Mouse (Mus musculus) thymus, adult 18-20 months (tissue): Measurements from ENCODE around the gene Cep350.

Experiments used
- DNase-seq, 2 experiments: peaks; one replicate each; pipeline ENCODE4 v3.0.0; 2022; ENCODE audit warnings: mixed read lengths in 2 of 2

The Cep350 gene

DNA sequence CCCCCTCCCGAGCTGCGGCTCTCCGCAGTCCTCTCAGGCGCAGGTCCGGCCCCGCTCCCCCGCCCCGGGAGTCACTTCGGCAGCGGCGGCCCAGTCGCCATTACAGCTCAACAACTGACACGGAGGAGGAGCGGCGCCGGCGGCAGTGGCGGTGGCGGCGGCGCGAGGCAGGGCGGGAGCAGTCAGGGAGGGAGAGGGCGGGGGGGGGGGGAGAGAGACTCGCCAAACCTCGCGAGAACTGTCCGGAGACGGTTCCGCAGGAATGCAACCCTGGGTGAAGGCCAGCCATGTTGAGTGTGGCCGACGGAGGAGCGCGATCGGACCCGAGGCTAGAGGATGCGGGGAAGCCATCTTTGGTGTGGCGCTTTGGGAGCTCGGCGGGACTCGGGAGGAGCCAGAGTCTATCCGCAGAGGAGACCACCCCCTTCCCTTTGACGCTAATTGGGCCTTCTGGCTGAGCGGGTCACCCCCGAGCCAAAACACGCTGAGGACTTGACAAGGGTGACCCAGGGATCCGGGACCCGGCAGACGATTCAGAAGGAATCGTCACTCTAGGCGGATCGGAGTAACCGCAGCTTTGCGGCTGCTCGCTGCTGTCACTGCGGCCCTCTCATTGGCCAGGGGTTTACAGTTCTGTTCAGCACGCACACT is at the start of gene Cep350:
Gene Cep350 (minus strand): TSS at position 188 of the 651 bp plus-strand sequence.
- DNase-seq: peak; percentile 95 to 97

DNA sequence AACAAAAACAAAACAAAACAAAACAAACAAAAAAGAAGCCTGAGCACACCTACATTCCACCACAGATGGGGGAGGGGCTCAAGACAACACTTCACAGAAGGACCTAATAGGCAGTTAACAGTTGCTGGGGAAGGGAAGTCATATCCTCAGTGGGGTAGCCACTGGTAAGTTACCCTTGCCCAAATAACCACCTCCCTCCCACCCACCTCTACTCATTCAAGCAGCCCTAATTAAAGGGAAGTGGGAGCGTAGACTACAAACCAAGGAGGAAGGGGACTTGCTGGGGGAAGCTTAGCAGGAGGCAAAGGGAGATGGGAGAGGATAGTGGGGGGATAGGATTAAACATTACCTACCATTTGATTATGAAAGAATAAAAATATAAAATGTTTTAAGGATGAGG is 47.3 kb upstream of the Cep350 start:
- no peak for DNase-seq

DNA sequence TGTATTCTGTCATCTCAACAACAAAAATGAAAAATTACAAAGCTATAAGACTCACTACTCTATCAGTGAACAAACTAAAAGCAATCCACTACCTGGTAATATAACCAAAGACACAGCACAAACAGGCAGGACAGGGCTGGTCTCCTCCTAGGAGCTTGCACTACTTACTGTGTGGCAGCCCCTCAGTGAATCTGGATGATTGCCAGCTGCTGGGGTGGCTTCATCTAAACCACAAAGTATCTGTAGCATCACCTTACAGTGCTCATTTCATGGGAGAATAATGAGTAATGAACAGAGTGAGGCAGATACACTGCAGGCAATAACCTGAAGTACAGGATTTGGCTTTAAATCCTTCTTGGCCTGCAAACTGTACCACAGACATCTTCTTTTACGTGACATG is 46.7 kb upstream of the Cep350 start:
- no peak for DNase-seq

DNA sequence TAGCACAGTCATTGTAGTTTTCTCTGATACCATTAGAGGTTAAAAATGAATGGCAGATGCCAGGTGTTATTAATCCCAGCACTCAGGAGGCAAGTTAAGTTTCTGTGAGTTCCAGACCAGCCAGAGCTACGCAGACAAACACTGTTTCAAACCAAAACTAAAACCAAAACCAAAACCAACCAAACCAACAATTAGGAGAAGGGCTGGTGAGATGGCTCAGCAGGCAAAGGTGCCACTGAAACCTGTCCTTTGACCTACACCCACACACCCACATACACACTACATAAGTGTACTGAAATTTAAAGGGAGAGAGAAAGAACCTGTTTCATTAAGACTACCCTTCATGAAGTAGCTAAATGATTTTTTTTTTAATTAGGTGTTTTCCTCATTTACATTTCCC is 35.9 kb upstream of the Cep350 start:
- DNase-seq: no peak

DNA sequence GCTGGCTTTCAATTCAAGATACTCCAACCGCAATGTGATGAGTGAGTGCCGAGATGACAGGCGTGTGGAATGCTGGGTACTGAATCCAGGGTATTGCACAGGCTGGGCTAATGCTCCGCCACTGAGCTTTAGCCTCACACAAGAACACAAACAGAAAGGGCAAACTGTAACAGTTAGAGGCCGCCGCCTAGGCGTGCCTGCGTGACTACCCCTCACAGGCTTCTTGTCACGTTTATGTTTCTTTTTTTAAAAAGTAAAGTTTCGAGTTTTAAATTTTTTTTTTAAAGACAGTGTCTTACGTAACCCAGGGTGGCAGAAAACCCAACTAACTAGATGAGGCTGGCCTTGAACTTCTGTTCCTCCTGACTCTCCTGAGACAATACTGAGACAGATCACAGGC is 32.9 kb upstream of the Cep350 start:
- no peak for DNase-seq

DNA sequence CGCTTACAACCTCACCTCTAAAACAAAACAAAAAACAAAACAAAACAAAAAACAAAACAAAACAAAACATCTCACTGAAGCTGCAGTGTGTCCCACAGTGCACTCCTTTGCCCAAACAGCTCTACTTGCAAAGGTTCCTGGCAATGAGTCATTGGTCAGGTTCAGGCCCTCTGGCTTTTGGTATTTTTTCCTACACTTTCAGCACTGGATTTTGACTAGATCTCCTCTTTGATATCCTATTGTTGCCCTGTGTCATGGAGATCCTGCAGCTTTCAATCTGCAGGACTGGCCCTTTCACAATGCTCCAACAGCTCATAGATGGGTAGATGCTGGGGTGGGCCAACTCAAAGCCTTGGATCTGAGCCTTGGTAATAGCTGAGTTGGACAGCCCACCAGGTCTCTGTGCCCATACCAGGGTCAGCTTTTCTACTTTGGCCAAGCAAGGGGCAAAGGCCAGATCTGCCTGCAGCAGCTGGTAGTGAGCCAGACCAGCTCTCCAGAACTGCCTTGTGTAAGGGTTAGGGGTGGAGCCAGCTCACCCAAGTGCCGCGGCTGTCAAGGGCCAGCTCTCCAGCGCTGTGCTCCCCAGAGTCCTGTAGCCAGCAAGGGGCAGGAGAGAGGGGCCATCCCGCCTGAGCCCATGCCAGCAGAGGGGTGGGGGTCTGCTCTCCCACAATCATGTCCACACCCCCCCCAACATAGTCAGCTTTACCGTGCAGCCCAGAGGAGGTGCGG is 30.3 kb upstream of the Cep350 start:
- DNase-seq: no peak

DNA sequence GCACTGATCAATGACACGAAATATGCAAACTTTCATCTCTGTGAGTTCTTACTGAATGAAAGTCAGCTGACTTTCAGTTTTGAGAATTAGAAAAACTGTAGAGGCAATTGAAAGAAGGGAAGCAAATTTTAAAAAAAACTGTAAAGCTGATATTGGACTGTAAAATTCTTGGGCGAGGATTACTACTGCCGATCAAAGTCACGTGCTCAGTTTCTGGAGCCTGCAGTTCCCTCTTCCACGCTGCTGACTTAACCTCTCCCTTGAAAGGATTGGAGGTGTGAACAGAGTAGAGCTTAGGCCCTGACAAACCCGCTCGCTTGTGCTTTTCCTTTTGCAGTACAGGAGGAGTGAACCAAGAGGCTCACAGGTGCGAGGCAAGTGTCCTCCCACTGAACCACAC is 29.3 kb upstream of the Cep350 start:
- no peak for DNase-seq

DNA sequence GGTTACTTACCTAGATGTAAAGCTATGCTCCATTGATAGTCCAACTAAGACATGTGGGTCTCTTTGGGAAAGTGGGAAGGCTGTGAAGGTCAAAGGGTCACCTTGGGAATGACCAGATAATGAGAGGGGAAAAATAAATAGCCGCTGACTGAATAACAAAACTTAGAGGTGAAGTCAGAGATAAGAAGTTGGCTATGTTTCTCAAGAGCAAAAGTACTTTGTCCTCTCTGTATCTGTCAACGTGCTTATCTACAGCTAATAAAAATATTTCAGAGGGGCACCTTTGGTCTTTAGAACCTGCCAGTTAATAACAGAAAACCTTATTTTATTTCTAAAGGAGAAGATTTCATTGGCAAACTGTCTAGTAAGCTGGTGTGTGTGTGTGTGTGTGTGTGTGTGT is 22.6 kb upstream of the Cep350 start:
- no peak for DNase-seq

DNA sequence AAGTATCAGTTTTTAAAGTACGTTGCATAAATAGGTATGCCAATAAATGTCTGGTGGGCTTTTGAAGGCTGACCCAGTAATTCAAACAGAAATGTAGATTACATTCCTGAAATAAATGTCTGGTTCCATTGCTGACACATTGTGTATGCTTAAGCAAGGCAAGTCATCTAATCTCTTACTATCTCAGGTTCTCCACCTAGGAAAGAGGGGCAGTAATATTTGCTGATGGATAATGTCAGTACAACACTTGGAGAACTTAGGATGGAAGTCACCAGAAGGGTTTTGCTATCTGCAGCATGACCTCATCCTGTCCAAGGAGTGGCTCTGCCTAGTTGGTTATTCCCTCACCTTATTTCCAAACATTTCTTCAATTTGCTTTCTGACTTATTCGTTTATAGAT is 21.5 kb upstream of the Cep350 start:
- no peak for DNase-seq

DNA sequence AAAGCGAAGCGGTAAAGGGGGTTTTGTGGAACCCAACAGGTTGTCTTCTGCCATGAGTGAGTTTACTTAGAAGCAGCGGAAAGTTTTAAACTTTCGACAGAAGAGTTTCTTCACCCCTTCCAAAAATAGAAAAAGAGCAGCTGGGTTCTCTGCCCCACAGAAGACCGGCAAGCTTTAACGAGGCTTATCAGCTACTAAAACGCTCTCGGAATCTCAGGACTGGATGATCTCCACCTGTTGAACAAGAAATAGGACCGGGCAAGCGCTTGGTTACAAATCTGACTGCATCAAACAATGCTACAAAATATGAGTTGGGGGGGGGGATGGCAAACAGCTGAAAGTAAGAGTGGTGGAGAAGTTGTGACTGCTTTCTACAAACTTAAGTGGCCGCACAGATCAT is 17.3 kb upstream of the Cep350 start:
- no peak for DNase-seq

DNA sequence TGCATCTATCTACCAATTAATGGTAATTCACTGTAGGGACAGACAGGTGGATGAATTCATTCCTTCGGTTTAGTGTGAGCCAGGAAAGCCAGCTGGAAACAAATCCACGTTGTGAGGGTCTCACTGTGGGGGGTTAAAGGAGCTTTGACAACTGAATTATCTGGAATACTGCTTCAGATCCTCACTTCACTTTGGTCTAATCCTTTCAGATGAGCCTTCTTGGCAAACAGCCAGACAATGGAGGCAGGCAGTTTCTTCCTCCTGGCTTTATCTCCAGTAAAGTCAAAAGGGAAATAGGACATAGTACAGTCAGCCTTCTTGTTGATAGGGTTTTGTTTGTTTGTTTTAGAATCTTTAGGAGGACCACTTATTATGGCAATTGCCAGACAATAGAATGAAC is 16.3 kb upstream of the Cep350 start:
- DNase-seq: no peak

DNA sequence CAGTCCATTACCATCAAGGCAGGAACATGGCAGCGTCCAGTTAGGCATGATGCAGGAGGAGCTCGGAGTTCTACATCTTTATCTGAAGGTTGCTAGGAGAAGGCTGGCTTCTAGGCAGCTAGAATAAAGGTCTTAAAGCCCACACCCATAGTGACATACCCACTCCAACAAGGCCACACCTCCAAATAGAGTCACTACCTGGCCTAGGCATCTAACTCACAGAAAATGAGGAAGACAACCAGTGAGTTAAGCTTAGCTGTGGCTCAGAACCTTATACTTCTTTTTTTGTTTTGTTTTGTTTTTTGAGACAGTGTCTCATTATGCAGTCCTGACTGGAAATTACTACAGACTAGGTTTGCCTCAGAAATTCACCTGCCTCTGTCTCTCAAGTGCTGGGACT is 14.6 kb upstream of the Cep350 start:
- no peak for DNase-seq

DNA sequence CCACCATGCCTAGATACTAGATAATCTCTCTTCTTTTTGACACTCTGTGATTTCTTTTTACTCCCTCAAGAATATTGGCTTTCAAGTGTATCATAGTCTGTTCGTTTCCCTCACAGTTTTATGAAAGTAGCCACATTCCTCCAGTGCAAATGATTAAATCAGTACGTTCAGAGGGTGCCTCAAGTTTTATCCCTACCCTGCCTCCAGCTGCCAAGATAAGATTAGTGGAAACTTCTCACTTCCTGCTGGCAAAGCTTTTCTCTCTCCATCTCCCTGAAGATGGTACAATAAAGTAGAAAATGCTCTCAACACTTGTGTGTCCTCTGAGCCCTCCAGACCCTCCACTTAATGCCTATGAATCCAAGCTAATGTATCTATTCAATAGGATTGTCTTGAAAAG is 1.9 kb upstream of the Cep350 start:
- DNase-seq: no peak

DNA sequence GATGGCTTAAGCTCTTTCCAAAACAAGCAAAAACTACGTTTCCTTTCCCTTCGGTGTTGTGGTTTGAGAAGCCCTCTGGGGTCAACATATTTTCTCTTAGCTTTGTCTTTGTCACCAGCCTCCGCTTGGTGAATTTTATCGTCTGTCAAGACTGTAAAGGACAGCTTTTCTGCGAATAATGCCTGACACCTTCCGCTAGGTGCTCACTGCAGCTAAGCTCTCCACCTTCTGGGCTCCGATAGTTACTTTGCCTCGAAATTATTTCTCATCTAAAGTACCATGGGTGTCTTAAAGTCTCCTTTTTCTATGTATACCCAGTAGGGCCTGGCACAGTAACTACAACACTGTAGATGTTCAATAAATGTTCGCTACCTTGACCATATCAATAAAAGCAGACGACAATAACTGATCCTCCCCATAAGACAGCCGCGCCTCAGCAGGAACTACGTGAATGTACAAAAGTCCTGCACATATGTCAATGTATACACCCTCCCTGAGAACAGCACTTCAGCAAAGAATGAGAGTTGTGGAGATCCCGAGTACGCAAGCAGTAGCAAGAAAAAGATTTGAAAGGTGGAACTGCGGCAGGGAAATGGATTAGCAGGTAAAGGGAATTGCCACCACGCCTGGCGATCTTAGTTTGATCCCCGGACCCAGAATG is 794 bp upstream of the Cep350 start:
- peak in 1 of 2 experiments; percentile 3 for DNase-seq

DNA sequence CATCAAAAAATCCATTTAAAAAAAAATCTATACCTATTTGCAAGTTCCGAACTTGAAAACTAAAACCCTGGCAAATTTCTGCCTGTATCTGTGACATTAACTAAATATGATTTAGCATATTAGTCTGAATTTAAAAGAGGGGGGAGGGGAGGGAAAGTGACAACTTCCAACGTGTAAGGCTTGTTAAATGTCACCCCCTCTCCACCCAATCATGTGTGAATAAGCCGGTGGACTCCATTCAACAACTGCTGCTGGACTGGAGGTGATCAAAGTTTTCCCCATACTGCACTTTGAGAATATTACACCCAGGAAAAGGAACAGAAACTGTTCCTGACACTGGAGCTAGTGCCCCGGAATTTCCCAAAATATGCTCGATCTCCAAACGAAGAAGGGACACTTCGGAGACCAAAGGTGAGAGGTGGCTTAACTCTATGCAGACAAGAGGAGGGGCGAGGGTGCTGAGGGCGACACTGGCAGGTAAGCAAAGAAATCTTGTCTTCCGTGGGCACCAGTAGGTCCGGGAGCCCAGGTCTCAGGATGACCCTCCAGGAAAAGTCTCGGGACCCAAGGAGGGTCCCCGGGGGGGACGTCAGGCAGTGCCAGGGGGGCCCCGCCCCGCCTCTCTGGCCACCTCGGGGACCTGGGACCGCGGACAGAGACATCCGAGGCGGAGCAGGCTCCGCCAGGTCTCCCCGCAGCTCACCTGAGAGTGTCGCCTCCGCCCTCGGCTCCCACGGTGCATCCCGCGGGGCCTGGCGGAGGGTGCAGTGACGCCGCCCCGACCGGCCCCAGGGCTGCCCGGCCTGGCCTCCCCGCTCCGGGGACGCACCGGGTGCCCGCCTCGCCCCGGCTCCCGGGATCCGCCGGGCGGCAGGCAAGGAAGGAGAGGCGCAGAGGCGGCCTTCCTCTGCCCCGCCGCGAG is 648 bp downstream of the Cep350 start:
- peak in 1 of 2 experiments; percentile 62 for DNase-seq

DNA sequence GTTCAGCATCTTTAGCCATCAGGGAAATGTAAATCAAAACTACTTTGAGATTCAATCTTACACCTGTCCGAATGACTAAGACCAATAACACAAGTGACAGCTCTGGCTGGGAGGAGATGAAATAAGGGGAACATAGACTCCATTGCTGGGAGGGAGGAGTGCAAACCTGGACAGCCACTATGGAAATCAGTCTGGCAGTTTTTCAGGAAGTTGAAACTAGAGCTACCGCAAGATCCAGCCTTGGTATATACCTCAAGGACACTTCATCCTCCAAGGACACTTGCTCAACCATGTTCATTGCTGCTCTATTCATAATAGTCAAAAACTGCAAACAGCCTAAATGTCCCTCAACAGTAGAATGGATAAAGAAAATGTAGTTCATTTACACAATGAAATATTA is 23.9 kb downstream of the Cep350 start:
- DNase-seq: no peak

DNA sequence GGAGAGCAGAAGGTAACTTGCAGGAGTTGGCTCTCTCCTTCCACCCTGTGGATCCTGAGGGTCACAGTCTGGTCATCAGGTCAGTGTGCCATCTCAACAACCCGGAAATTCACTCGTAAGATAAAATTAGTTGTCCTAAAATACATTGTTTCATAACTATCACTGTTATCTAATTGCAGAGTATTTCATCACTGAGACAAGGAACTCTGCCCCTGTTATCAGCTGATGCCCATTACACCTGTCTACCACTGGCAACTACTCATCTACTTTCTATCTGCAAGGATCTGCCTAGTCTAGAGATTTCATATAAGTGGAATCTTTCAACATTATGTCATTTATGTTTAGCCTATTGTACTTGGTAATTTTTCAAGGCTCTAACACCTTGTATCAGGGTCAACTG is 28.7 kb downstream of the Cep350 start:
- no peak for DNase-seq

DNA sequence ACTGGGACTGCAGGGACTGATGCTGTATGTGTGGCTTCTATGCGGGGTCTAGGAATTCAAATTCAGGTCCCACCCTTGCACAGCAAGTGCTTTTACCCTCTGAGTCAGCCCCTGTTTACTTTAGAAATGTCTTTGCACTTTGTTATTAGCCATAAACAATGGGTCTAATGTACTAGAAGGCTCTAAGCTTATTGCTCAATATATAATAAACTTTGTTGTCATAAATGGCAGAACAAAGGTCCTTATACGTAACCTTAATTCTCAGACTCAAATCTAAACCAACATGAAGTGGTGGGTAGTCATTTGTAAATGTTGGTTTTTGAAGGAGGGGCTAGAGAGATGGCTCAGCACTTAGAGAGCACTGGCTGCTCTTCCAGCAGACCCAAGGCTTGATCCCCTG is 35.6 kb downstream of the Cep350 start:
- DNase-seq: no peak

DNA sequence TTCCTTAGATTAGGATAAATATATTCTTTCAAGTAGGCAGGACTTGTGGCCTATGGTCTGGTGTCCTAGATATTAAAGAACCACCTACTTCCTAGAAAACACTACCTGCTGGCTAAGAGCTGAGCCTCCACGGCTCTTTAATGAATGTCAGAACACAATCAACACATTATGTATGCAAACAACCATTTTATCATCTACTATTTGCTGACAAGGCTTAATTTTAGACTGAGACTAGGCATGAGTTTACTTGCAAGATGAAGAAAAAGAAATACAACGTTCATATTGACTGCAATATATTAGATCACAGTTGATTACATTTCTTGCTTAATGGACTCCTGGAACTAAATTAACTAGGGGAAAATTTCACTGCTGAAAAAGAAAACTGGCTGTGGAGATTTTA is 38.4 kb downstream of the Cep350 start:
- no peak for DNase-seq

DNA sequence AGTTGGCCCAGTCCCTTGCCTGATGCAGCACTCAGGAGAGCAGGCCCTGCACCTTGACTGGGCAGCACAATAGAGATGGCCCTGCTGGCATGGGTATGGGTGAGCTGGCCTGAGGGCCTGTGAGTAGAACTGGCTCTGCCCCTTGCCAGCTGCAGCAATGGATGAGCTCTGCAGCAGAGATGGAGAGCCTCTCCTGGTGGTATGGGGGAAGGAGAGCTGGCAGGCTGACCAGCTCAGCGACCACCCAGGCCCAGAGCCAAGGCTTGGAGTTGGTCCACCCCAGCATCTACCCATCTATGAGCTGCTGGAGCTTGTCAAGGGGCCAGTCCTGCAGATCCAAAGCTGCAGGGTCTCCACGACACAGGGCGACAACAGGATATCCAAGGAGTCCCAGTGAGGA is 69.5 kb downstream of the Cep350 start:
- DNase-seq: no peak

DNA sequence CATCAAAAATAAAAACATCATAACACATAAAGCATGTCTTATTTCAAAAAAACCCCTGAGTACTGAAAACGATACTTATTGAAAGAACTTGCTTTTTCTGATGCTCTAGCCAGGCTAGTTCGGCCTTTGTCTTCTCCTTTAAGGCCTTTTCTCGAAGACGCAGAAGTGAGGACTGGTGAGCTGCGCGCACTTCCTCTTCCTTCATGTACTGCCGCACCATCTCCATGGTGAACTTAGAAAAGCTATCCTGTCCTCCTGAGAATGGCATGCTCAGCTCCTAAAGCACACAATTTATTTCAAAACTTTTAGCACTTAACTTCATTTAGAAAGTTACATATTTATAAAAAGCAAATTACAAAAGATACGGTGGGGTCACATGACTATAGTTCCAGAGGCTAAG is 71.7 kb downstream of the Cep350 start:
- no peak for DNase-seq

DNA sequence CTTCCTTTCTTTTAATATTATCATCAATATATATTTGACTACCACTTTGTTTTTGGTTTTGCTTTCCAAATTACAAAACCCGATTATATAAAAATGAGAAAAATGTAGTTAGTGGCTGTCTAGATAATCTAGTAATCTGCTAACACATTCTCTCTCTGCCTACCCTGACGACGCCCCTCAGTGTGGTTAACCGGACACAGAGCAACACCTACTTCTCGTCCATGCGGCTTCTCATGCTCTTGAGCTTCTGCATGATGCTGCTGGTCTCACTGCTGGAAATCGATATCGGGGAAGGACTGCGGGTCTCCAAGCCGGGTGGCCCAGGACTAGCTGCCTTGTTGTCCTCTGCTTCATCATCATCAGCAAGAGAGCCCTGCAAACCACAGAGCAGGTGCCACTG is 78.7 kb downstream of the Cep350 start:
- no peak for DNase-seq

DNA sequence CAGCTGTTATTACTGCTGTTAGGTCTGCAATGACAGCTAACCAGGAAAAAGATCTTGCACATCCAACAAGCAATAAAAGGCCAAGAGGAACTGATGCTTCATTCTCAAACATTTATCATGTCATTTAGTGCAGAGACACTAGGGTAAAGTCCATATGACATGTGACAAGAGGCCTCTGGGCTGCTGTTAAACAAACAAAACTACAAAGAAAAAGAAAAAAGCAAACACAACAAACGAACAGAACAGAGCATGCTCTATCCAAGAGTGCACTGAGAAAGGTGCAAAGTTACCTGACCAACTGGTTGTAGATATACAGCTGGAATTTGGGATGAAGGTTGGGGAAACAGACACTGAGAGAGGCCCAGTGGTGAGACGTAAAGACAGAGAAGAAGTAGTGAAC is 86.2 kb downstream of the Cep350 start:
- DNase-seq: no peak
